Mouse (Mus musculus): ENCODE measurements around the gene Tnfrsf1b. TPM values are rescaled to one million over a fixed set of nuclear protein-coding genes. Genes with fewer than 3 reads are reported as not detected.
"Not testable (repeated sequence)": the region's sequence is repeated elsewhere in the genome, so short reads cannot be mapped to it uniquely, and the experiment has no call there.

Tnfrsf1b gene
- polyA plus RNA-seq, 1 experiment from 2014 or later = 1.1 TPM

DNA sequence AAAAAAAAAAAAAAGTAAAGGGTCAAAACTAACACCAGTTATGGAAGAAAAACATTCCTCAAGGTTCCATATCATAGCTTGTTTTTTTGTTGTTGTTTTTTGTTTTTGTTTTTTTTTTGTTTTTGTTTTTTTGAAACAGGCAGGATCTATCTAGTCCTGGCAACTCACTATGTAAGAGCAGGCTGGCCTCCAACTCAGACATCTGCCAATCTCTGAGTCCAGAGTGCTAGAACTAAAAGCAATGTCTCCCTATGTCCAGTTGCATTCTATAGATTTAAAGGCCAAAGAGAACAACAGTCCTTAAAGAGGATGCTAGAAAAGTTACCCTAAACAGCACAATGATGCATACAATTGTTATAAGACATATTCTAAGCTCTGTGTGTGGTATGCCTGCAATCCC is 58.1 kb downstream of the Tnfrsf1b start:
- no peaks in the 10 kb centered on the region; the same call in 1 of the 2 replicates for H3K36me3 ChIP-seq (replicated peaks; ENCODE audit: control insufficient read depth, insufficient read depth, low read depth, low read length)
- no peak overlapping the region for H3K4me2 ChIP-seq (ENCODE audit: low read depth, low read length)

DNA sequence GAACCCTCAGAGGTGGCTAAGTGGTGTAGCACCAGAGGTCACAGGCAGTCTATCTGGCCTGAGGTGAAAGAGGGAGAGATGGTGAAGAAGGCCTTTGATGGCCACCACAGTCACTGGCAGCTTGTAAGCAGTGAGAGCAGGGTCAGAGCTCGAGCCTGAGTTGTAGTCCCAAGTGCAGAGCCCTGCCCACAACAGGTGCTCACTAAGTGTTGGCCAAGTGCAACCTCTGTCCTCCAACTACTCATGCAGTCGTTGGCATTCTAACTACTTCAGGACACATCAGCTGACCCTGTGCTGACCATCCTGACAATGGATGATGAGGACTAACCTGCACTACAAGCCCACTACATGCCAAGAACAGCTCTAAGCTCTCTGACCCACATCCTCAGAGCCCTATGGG is 59.1 kb downstream of the Tnfrsf1b start:
- Histone ChIP-seq H3K27ac (replicated peaks; ENCODE audit: low read depth, low read length) (no peak overlapping the region), H3K27me3 (ENCODE audit: control insufficient read depth, insufficient read depth, low read length) (no peaks in the 10 kb centered on the region), H3K4me1 (ENCODE audit: control insufficient read depth, insufficient read depth, low read length) (no peaks in the 10 kb centered on the region), H3K36me3 (replicated peaks; ENCODE audit: control insufficient read depth, insufficient read depth, low read depth, low read length) (no peaks in the 10 kb centered on the region; the same call in 1 of the 2 replicates), H3K4me3 (ENCODE audit: low read depth, low read length) (no peak overlapping the region), H3K4me2 (ENCODE audit: low read depth, low read length) (no peak overlapping the region), H3K9ac (replicated peaks; ENCODE audit: low read length) (no peak overlapping the region), H3K9me3 (replicated peaks; ENCODE audit: control insufficient read depth, low read length) (no peaks in the 10 kb centered on the region)
- no peak for ATAC-seq (replicated peaks; ENCODE audit: insufficient number of reproducible peaks, low FRiP score, low TSS enrichment, low read depth)
- no peak for DNase-seq (ENCODE audit: low spot score)
- WGBS = 73% methylated on average over 2 of the region's 2 CpGs

More for the DNA sequence above, 58.1 kb downstream of the Tnfrsf1b start:
- Histone ChIP-seq H3K9me3 (replicated peaks; ENCODE audit: control insufficient read depth, low read length) (no peaks in the 10 kb centered on the region), H3K4me1 (ENCODE audit: control insufficient read depth, insufficient read depth, low read length) (no peaks in the 10 kb centered on the region), H3K27me3 (ENCODE audit: control insufficient read depth, insufficient read depth, low read length) (no peaks in the 10 kb centered on the region), H3K9ac (replicated peaks; ENCODE audit: low read length) (no peak overlapping the region), H3K4me3 (ENCODE audit: low read depth, low read length) (no peak overlapping the region), H3K27ac (replicated peaks; ENCODE audit: low read depth, low read length) (no peak overlapping the region)
- ATAC-seq (replicated peaks; ENCODE audit: insufficient number of reproducible peaks, low FRiP score, low TSS enrichment, low read depth) (no peak), DNase-seq (ENCODE audit: low spot score) (no peak)

DNA sequence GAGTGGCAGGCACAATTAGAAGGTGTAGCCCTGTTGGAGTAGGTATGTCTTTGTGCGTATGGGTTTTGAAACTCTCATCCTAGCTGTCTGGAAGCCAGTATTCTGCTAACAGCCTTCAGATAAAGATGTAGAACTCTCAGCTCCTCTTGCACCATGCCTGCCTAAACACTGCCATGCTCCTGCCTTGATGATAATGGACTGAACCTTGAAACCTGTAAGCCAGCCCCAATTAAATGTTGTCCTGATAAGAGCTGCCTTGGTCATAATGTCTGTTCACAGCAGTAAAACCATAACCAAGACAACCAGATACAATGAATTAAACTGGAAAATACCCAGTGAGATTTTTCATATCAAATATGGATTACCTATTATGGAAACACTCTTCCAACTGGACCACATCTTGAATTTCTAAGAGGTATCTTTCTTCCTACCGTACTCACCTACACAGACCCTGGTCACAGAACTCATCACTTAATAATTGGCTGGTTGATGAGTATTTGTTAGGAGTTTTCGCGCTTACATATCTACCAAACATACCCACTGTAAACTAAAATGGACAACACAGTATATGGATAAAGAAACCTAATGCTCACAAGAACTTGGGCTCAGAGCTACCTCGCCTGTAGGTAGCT is 67.6 kb downstream of the Tnfrsf1b start:
- ATAC-seq (replicated peaks; ENCODE audit: insufficient number of reproducible peaks, low FRiP score, low TSS enrichment, low read depth) (no peak), DNase-seq (ENCODE audit: low spot score) (no peak)
- Histone ChIP-seq H3K9ac (replicated peaks; ENCODE audit: low read length) (no peak overlapping the region), H3K4me3 (ENCODE audit: low read depth, low read length) (no peak overlapping the region), H3K36me3 (replicated peaks; ENCODE audit: control insufficient read depth, insufficient read depth, low read depth, low read length) (no peaks in the 10 kb centered on the region), H3K27me3 (ENCODE audit: control insufficient read depth, insufficient read depth, low read length) (no peaks in the 10 kb centered on the region), H3K27ac (replicated peaks; ENCODE audit: low read depth, low read length) (no peak overlapping the region), H3K4me1 (ENCODE audit: control insufficient read depth, insufficient read depth, low read length) (no peaks in the 10 kb centered on the region), H3K9me3 (replicated peaks; ENCODE audit: control insufficient read depth, low read length) (no peaks in the 10 kb centered on the region), H3K4me2 (ENCODE audit: low read depth, low read length) (no peak overlapping the region)
- WGBS = 92% methylated on average over 5 of the region's 5 CpGs

DNA sequence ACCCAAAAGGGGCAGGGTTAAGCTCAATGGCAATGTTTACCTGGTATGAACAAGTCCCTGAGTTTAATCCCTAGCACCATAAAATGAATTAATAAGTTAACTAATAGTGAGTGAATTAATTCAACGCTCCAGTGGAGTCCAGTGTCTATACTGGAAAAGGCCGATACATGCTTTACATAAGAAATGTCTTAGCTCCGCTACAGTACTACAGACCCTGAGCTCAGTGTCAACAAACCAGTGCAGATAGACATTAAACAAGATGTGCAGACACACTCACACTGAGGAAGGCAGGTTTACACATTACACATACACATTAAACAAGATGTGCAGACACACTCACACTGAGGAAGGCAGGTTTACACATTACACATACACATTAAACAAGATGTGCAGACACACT is 81.1 kb downstream of the Tnfrsf1b start:
- ATAC-seq (replicated peaks; ENCODE audit: insufficient number of reproducible peaks, low FRiP score, low TSS enrichment, low read depth); H3K9ac ChIP-seq (replicated peaks; ENCODE audit: low read length); H3K9me3 ChIP-seq (replicated peaks; ENCODE audit: control insufficient read depth, low read length); H3K27me3 ChIP-seq (ENCODE audit: control insufficient read depth, insufficient read depth, low read length); DNase-seq (ENCODE audit: low spot score); H3K4me3 ChIP-seq (ENCODE audit: low read depth, low read length); H3K4me2 ChIP-seq (ENCODE audit: low read depth, low read length); H3K4me1 ChIP-seq (ENCODE audit: control insufficient read depth, insufficient read depth, low read length); H3K27ac ChIP-seq (replicated peaks; ENCODE audit: low read depth, low read length); H3K36me3 ChIP-seq (replicated peaks; ENCODE audit: control insufficient read depth, insufficient read depth, low read depth, low read length): not testable (repeated sequence)
- WGBS = 98% methylated on average over 3 of the region's 3 CpGs

DNA sequence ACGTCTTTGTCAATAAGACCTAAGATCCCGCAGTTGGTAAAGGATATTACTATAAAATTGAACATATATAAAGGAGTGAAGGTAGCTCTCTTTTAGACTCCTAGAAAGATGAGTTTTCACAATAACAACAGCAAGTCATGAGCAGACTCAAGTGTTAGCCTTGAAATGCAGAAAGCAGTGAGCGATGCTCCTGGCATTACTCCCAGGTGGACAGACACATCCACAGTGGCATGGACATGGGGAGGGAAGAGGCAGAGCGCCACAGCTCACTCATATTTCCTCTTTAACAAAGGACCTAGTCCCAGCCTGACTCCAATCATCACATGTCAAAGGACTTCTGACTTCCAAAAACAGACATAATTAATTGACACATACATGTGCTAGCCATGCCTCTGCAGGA is 82.6 kb downstream of the Tnfrsf1b start:
- H3K4me1 ChIP-seq (ENCODE audit: control insufficient read depth, insufficient read depth, low read length) = no peaks in the 10 kb centered on the region
- H3K4me3 ChIP-seq (ENCODE audit: low read depth, low read length) = no peak overlapping the region
- no peaks in the 10 kb centered on the region for H3K9me3 ChIP-seq (replicated peaks; ENCODE audit: control insufficient read depth, low read length)
- no peak overlapping the region for H3K9ac ChIP-seq (replicated peaks; ENCODE audit: low read length)
- no peaks in the 10 kb centered on the region for H3K27me3 ChIP-seq (ENCODE audit: control insufficient read depth, insufficient read depth, low read length)
- ATAC-seq (replicated peaks; ENCODE audit: insufficient number of reproducible peaks, low FRiP score, low TSS enrichment, low read depth) = no peak
- H3K4me2 ChIP-seq (ENCODE audit: low read depth, low read length) = no peak overlapping the region
- H3K27ac ChIP-seq (replicated peaks; ENCODE audit: low read depth, low read length) = no peak overlapping the region
- H3K36me3 ChIP-seq (replicated peaks; ENCODE audit: control insufficient read depth, insufficient read depth, low read depth, low read length) = peaks cover 5% of the 10 kb centered on the region
- no peak for DNase-seq (ENCODE audit: low spot score)
- 92% methylated on average over 4 of the region's 4 CpGs for WGBS

Other genes with a start within 250 kb of the Tnfrsf1b start
- 7.7 and 10.1 TPM in 2 replicates for gene Vps13d, start 51.9 kb downstream of the Tnfrsf1b start, polyA plus RNA-seq (2014; fragmentation: Nextera tagmentation; extraction: Ambion mirVana)
- gene Tnfrsf8, start 68.3 kb upstream of the Tnfrsf1b start, polyA plus RNA-seq (2014; fragmentation: Nextera tagmentation; extraction: Ambion mirVana) = 0.08 TPM in 1 of 2 replicates, not detected in the other